Comparison of ENCODE assay signal across 11 mouse cellular contexts in genomic region chr11:76429966-76430631, GRCm38 (mm10). TPM values are rescaled to one million over a fixed set of nuclear protein-coding genes. Genes with fewer than 3 reads are reported as not detected.
DNase-seq lines count a peak whose midpoint lies in the region; ATAC-seq and TF ChIP-seq lines count a peak whose summit lies in the region.
"Had no signal": no experiment of that assay in that cellular context is flagged by ENCODE, and none has a peak within 500 bp of the region (broad histone marks: within the 10 kb centered on the region; RNA-seq: fewer than 3 reads in every experiment).

No protein-coding gene starts in this region.

- H3K9me3 ChIP-seq in heart, embryonic 13.5 days: no peaks in the 10 kb centered on the region
- H3K9me3 ChIP-seq in embryonic facial prominence, embryonic 12.5 days: no peaks in the 10 kb centered on the region
- no peaks in the 10 kb centered on the region for H3K9me3 ChIP-seq in hindbrain, postnatal 0 days (ENCODE audit: low read length)
- H3K9me3 ChIP-seq: liver, embryonic 15.5 days had no signal

- H3K4me3 ChIP-seq in heart, embryonic 13.5 days: no peak overlapping the region
- H3K4me3 ChIP-seq in embryonic facial prominence, embryonic 12.5 days: no peak overlapping the region
- no peak overlapping the region for H3K4me3 ChIP-seq in hindbrain, postnatal 0 days (ENCODE audit: low read length)
- H3K4me3 ChIP-seq: liver, embryonic 15.5 days had no signal

- peaks cover 83% of the 10 kb centered on the region for H3K4me1 ChIP-seq in heart, embryonic 13.5 days
- peaks cover 35% of the 10 kb centered on the region for H3K4me1 ChIP-seq in embryonic facial prominence, embryonic 12.5 days
- peaks cover 25% of the 10 kb centered on the region for H3K4me1 ChIP-seq in hindbrain, postnatal 0 days (ENCODE audit: insufficient read depth, low read length)
- H3K4me1 ChIP-seq: liver, embryonic 15.5 days had no signal

- H3K36me3 ChIP-seq in heart, embryonic 13.5 days: peaks cover 19% of the 10 kb centered on the region
- peaks cover 12% of the 10 kb centered on the region for H3K36me3 ChIP-seq in embryonic facial prominence, embryonic 12.5 days
- peaks cover 6% of the 10 kb centered on the region; the same call in 1 of the 2 replicates for H3K36me3 ChIP-seq in hindbrain, postnatal 0 days (ENCODE audit: insufficient read depth, low read length)
- H3K36me3 ChIP-seq: liver, embryonic 15.5 days had no signal

- WGBS in heart, embryonic 13.5 days: 51% methylated on average over 6 of the region's 6 CpGs
- WGBS in embryonic facial prominence, embryonic 12.5 days: 30% methylated on average over 6 of the region's 6 CpGs
- WGBS in hindbrain, postnatal 0 days: 66% methylated on average over 6 of the region's 6 CpGs

- H3K27me3 ChIP-seq in heart, embryonic 13.5 days (replicated peaks): no peaks in the 10 kb centered on the region
- no peaks in the 10 kb centered on the region for H3K27me3 ChIP-seq in embryonic facial prominence, embryonic 12.5 days
- no peaks in the 10 kb centered on the region for H3K27me3 ChIP-seq in hindbrain, postnatal 0 days (ENCODE audit: insufficient read depth, low read length)
- H3K27me3 ChIP-seq: CH12.LX; liver, embryonic 15.5 days had no signal

- H3K9ac ChIP-seq in heart, embryonic 13.5 days: peak overlapping the region; percentile 57
- peak overlapping the region; percentile 44 for H3K9ac ChIP-seq in embryonic facial prominence, embryonic 12.5 days
- peak overlapping the region; percentile 13; the same call in 1 of the 2 replicates for H3K9ac ChIP-seq in hindbrain, postnatal 0 days (replicated peaks; ENCODE audit: low read length)
- H3K9ac ChIP-seq: liver, embryonic 15.5 days had no signal

- DNase-seq in heart, postnatal 10 days: no peak
- no peak for DNase-seq in hindbrain, postnatal 0 days (ENCODE audit: low spot score)
- DNase-seq in neural tube, embryonic 10.5 days (ENCODE audit: extremely low spot score, low spot score): peak; percentile 35
- no peak for DNase-seq in left cerebral cortex, adult 11 months (ENCODE audit: low spot score)
- no peak for DNase-seq in kidney, postnatal 25 days
- DNase-seq: kidney, adult 18-20 months had no signal

- no peak for ATAC-seq in heart, embryonic 13.5 days (ENCODE audit: extremely low read depth, insufficient number of reproducible peaks, low FRiP score, low TSS enrichment)
- ATAC-seq in embryonic facial prominence, embryonic 12.5 days (ENCODE audit: insufficient number of reproducible peaks, insufficient read depth, low FRiP score, low TSS enrichment): peak; percentile 83
- no peak for ATAC-seq in hindbrain, postnatal 0 days
- ATAC-seq in frontal cortex, adult (ENCODE audit: low TSS enrichment): no peak

- intact Hi-C loops in heart, postnatal 10 days (cut with DNase I): no loop called here

- H3K27ac ChIP-seq in heart, embryonic 13.5 days (replicated peaks): peak overlapping the region; percentile 91
- H3K27ac ChIP-seq in embryonic facial prominence, embryonic 12.5 days: peak overlapping the region; percentile 98
- peak overlapping the region; percentile 78 for H3K27ac ChIP-seq in hindbrain, postnatal 0 days
- H3K27ac ChIP-seq: liver, embryonic 15.5 days had no signal

- no peak for TF ChIP-seq CTCF in hindbrain, postnatal 0 days (IDR thresholded peaks at IDR 0.05; ENCODE audit: low read depth)

- no peak overlapping the region for H3K4me2 ChIP-seq in heart, embryonic 13.5 days
- no peak overlapping the region for H3K4me2 ChIP-seq in embryonic facial prominence, embryonic 12.5 days (replicated peaks)
- no peak overlapping the region for H3K4me2 ChIP-seq in hindbrain, postnatal 0 days (ENCODE audit: low read depth, low read length)
- H3K4me2 ChIP-seq: liver, embryonic 15.5 days had no signal

RNA-seq across cellular contexts. Expression of gene Timm22, which starts 23.3 kb away (rescaled TPM):
- polyA plus RNA-seq in heart, embryonic 13.5 days (2015; fragmentation: Nextera tagmentation; extraction: Ambion mirVana): 78.6 and 92.4 TPM in 2 replicates
- 10 to 100 TPM; 43.4 to 51.7 TPM for total RNA-seq in heart, postnatal 10 days (2021)
- 142 TPM in 2 replicates for polyA plus RNA-seq in embryonic facial prominence, embryonic 12.5 days (2016; fragmentation: Nextera tagmentation; extraction: Ambion mirVana)
- total RNA-seq in hindbrain, postnatal 0 days (2014; rRNA removed): 49.8 and 112 TPM in 2 replicates
- 104 and 106 TPM in 2 replicates for polyA plus RNA-seq in hindbrain, postnatal 0 days (2015; fragmentation: Nextera tagmentation; extraction: Ambion mirVana)

RNA-seq across cellular contexts. Expression of gene Nxn, which starts 31.2 kb away (rescaled TPM):
- 23.2 and 23.6 TPM in 2 replicates for polyA plus RNA-seq in heart, embryonic 13.5 days (2015; fragmentation: Nextera tagmentation; extraction: Ambion mirVana)
- total RNA-seq in heart, postnatal 10 days (2021): 10 to 100 TPM; 15.7 to 17.4 TPM
- 72.1 and 77.9 TPM in 2 replicates for polyA plus RNA-seq in embryonic facial prominence, embryonic 12.5 days (2016; fragmentation: Nextera tagmentation; extraction: Ambion mirVana)
- total RNA-seq in hindbrain, postnatal 0 days (2014; rRNA removed): 36.6 and 41.3 TPM in 2 replicates
- 21.2 and 22.3 TPM in 2 replicates for polyA plus RNA-seq in hindbrain, postnatal 0 days (2015; fragmentation: Nextera tagmentation; extraction: Ambion mirVana)
